Mouse (Mus musculus): ENCODE measurements around the gene Zbtb7b.

DNA sequence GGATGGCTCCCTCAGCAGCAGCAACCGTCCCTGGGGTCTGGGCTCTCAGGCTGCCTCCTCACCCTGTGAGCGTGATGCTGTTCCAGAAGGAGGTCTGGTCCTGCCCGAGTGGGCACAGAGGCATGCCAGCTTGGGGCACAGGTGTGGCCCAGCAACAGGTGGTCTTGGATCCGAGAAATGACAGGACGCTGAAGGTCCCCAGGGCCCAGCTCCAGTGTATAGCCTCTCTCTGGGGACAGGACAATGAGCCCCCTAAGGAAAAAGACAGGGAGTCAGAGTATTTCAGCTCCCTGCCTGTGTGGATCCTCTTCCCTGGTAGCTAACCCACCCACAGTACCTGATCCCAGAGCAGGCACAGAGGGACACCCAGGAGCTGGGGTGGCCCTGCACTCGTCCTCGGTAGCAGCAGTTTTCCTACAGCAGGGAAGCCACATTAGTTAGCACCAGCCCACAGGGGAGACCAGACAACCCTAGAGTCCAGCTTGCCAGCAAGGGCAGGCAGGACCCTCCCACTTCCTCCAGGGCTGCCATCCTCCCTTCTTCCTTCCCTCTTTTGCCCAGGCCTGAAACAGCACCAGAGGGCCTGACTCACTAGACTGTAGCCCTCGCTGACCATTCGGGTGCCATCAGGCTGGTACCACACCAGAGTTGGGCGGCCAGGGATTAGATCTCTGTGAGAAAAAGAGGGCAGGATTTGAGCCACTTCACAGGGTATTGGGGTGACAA is 47.6 kb downstream of the Zbtb7b start:
- no peak for TF ChIP-seq CTCF (IDR thresholded peaks at IDR 0.05; ENCODE audit: low read depth, low read length)
- no peak for TF ChIP-seq POLR2A (IDR thresholded peaks at IDR 0.05; ENCODE audit: borderline replicate concordance, low read depth, low read length)

All from bone marrow macrophage, adult 2 months (primary cell).